Mouse (Mus musculus) neural tube, embryonic 14.5 days (tissue): ENCODE data around the gene Myo19. TPM values are rescaled to one million over a fixed set of nuclear protein-coding genes. Genes with fewer than 3 reads are reported as not detected.
"Not testable (repeated sequence)": the region's sequence is repeated elsewhere in the genome, so short reads cannot be mapped to it uniquely, and the experiment has no call there.

ENCODE experiments used
- ATAC-seq: fragments of 200-750 bp; cut with Nextera tagmentation; 2 replicates; pipeline ENCODE4 v1.8.0; 2017; ENCODE audit warnings: low read depth, mild to moderate bottlenecking, moderate TSS enrichment, moderate library complexity
- H3K27ac ChIP-seq: fragments of 300-500 bp; sonication (generic); 2 replicates; pipeline ENCODE4 v1.5.1; 2014; ENCODE audit warnings: low read depth, mild to moderate bottlenecking, control low read depth, low read length, moderate library complexity, mixed read lengths
- H3K27me3 ChIP-seq: fragments of 300-500 bp; sonication (generic); 2 replicates; pipeline ENCODE4 v1.6.1; 2014; ENCODE audit warnings: low read length; ENCODE audit not compliant: control insufficient read depth, insufficient read depth
- H3K36me3 ChIP-seq: fragments of 300-500 bp; sonication (generic); 2 replicates; pipeline ENCODE4 v1.6.1; 2014; ENCODE audit warnings: low read length, mixed read lengths; ENCODE audit not compliant: control insufficient read depth, insufficient read depth
- H3K4me1 ChIP-seq: fragments of 300-500 bp; sonication (generic); 2 replicates; pipeline ENCODE4 v1.6.1; 2014; ENCODE audit warnings: low read length; ENCODE audit not compliant: control insufficient read depth, insufficient read depth
- H3K4me2 ChIP-seq: fragments of 300-500 bp; sonication (generic); 2 replicates; pipeline ENCODE4 v1.6.1; 2014; ENCODE audit warnings: mild to moderate bottlenecking, low read depth, low read length, control low read depth
- H3K4me3 ChIP-seq: fragments of 300-500 bp; sonication (generic); 2 replicates; pipeline ENCODE4 v1.5.1; 2014; ENCODE audit warnings: low read depth, low read length, control low read depth, mixed read lengths
- H3K9ac ChIP-seq: fragments of 300-500 bp; sonication (generic); replicated peaks from 2 replicates; pipeline ENCODE4 v1.6.1; 2014; ENCODE audit warnings: low read depth, mild to moderate bottlenecking, control low read depth, low read length, mixed read lengths
- H3K9me3 ChIP-seq: fragments of 300-500 bp; sonication (generic); 2 replicates; pipeline ENCODE4 v1.6.1; 2016; ENCODE audit warnings: low read length; ENCODE audit not compliant: control insufficient read depth
- WGBS: fragments of 180-500 bp; shearing (Covaris S2); extraction: QIAGEN DNeasy Blood & Tissue Kit; methylation state at CpG from one replicate; pipeline ENCODE4 v1.1.7; 2014; 5-methylcytosine and 5-hydroxymethylcytosine counted together
- polyA plus RNA-seq: library from polyadenylated mRNA; unstranded; fragments of >200 nt; fragmentation: Nextera tagmentation; extraction: Ambion mirVana; gene quantifications from 2 replicates; pipeline ENCODE4 v1.2.1, GENCODE M21; 2014

Gene Myo19
- polyA plus RNA-seq, 1 experiment from 2014 or later, result 6.4 TPM

DNA sequence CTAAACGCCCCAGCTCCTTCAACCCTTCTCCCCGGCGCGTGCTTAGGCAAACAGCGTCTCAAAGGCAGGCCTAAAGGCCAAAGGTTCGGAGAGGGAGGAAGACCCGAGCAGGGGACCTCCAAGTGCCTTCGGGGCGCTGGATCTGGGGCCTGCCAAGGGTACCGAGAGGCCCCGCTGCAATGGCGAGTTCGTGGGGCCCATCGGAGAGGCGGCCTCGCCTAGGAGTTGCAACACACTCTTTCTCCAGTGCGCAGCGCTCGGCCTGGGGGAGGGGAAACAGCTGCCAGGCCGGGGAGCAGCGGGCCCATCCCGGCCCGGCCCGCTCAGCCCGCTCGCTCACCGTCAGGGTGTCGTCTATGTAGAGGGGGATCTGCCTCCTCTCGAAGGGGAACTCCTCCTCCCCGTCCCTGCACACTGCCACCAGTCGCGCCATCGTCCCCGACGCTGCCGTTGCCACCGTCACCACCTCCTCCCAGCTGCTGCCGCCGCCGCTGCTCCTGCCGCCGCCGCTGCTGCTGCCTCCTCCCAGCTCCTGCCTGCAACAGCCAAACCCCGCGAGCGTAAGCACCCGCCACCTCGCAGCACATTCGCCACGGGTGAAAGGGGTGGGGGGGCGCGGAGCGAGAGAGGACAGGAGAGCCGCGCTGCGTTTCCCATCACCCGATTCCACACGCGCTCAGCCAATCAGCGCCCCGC lies 10.3 kb upstream of the Myo19 start:
- Histone ChIP-seq H3K4me1 (peaks cover 17% of the 10 kb centered on the region), H3K27ac (peak overlapping the region; percentile 91), H3K36me3 (no peaks in the 10 kb centered on the region), H3K4me3 (peak overlapping the region; percentile 90), H3K4me2 (peak overlapping the region; percentile 91), H3K9me3 (no peaks in the 10 kb centered on the region), H3K27me3 (no peaks in the 10 kb centered on the region), H3K9ac (peak overlapping the region; percentile 88)
- WGBS, result under 1% methylated on average over 56 of the region's 61 CpGs
- ATAC-seq, result peak; percentile 89

DNA sequence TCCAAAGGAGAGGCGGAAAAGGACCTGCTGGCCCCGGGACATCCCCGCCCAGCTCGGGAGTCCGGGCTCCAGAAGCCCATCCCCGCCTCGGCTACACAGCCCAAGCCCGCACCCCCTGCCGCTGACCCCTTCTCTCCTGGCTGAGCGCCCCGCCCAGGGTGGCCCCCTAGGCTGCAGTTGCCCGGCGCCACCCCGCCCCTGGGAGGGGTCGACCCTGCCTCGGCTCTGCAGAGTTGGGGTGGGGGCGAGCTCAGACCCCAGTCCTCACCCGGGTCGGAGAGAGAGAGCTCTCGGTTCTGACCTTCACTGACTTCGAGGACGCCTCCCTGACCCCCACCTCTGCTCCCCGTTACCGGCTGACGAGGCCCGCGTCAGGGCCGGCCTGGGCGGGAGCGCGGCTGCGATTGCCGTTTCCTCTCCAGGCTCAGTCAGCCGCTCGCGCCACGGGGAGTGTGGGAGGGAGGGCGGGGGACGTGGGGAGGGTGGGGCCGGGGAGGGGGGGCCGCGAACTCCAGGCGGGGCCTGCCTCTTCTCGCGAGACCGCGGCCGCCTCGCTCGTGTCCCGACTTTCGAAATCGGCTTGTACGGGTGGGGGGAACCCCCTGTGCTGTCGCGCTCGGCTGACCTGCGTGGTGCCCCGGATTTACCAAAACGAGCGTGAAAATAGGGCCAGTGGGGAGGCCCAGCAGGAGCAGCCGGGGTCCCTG lies 9.5 kb upstream of the Myo19 start, which contains the start of gene Ggnbp2:
TSS of gene Ggnbp2 (minus strand) at position 481 of the 707 bp plus-strand sequence.
- Histone ChIP-seq H3K4me1 (peaks cover 17% of the 10 kb centered on the region), H3K27ac (peak within 1 kb of the TSS; percentile 99), H3K36me3 (no peaks in the 10 kb centered on the region), H3K27me3 (no peaks in the 10 kb centered on the region), H3K4me3 (peak within 1 kb of the TSS; percentile 90), H3K9ac (peak within 1 kb of the TSS; percentile 92), H3K9me3 (no peaks in the 10 kb centered on the region), H3K4me2 (peak within 1 kb of the TSS; percentile 91)
- WGBS, result under 1% methylated on average over 39 of the region's 62 CpGs
- ATAC-seq, result peak; percentile 89

DNA sequence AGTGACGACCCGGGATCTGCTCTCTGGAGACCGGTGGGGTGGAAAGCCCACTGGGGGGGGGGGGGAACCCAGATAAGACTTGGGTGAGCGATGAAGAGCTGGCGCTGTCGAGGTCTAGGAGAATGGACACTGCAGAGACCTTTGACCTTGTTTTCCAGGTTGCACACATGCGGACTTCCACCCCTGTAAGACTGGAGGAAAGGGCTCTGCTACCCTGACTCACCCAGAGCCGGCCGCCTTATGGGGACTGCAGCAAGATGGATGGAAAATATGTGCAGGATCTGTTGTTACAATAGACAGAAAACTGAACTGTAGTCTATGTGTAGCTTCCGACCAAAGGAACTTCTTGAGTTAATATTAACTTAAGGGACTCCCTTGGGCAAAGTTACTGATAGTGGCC lies 8.9 kb upstream of the Myo19 start:
- peak overlapping the region; percentile 92 for H3K9ac ChIP-seq
- H3K4me1 ChIP-seq, result peaks cover 17% of the 10 kb centered on the region
- WGBS, result 3% methylated on average over 10 of the region's 10 CpGs
- no peaks in the 10 kb centered on the region for H3K27me3 ChIP-seq
- peak; percentile 55 for ATAC-seq
- H3K36me3 ChIP-seq, result no peaks in the 10 kb centered on the region
- H3K4me3 ChIP-seq, result peak overlapping the region; percentile 90
- H3K4me2 ChIP-seq, result peak overlapping the region; percentile 84
- H3K27ac ChIP-seq, result peak overlapping the region; percentile 99
- no peaks in the 10 kb centered on the region for H3K9me3 ChIP-seq

DNA sequence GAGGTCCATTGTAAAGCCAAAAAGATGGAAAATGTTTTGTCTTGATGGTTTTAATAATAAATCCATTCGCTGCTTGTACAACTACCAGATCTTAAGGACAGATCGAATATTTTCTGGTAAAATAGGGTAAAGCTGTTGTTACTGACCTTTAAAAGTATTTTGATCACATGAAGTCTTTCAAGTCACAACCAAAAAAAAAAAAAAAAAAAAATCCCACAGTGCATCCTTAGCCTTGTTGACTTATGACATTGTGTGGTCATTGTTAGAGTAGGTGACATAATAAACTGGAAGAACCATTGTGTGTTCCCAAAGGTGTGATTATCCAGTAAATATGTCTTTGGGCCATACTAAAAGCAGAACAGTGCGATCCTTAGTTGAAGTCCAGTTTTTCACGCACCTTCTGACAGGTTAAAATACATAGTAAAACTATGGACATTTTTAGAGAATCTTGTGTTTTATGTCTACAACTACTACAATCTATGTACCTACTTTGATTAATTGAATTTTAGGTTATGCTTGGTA lies 8.3 kb upstream of the Myo19 start:
- Histone ChIP-seq H3K27me3 (no peaks in the 10 kb centered on the region), H3K9ac (peak overlapping the region; percentile 92), H3K4me2 (peak overlapping the region; percentile 84), H3K9me3 (no peaks in the 10 kb centered on the region), H3K4me3 (peak overlapping the region; percentile 90), H3K4me1 (peaks cover 17% of the 10 kb centered on the region), H3K36me3 (no peaks in the 10 kb centered on the region), H3K27ac (peak overlapping the region; percentile 99)
- WGBS, result 71% methylated on average over 4 of the region's 4 CpGs
- ATAC-seq, result no peak

DNA sequence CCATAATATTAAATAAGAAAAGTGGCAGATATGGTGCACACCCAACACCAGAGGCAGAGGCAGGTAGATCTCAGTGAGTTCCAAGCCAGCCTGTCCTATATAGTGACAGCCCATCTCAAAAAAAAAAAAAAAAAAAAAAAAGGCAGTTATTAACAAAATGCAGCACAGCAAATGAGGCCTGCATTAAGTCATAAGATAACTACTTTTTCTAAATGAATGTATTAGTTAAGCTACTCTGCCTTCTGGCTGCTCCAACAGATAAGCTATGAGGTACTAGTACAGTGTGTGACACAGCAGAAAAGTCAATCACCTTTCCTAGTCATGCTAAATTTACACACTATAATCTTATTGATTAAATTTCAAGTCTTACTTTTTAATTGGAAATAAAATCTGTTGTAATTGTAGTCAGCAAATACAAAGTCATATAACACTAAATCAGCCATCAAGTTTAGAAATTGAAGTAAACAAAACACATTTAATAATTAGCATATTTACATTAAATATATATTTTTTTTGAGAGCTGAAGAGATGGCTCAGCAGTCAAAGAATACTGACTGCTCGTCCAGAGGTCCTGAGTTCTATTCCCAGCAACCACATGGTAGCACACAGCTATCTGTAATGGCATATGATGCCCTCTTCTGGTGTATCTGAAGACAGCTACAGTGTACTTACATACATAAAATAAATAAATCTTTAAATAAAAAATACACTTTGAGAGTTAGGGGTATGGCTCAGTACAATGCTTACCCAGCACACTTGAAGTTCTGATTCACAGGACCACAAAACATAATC lies 6.7 kb upstream of the Myo19 start:
- ATAC-seq, result no peak
- Histone ChIP-seq H3K4me3 (no peak overlapping the region), H3K9ac (no peak overlapping the region), H3K4me2 (no peak overlapping the region), H3K27me3 (no peaks in the 10 kb centered on the region), H3K9me3 (no peaks in the 10 kb centered on the region), H3K36me3 (no peaks in the 10 kb centered on the region), H3K27ac (no peak overlapping the region), H3K4me1 (peaks cover 11% of the 10 kb centered on the region)
- 77% methylated on average over 1 of the region's 1 CpGs for WGBS

DNA sequence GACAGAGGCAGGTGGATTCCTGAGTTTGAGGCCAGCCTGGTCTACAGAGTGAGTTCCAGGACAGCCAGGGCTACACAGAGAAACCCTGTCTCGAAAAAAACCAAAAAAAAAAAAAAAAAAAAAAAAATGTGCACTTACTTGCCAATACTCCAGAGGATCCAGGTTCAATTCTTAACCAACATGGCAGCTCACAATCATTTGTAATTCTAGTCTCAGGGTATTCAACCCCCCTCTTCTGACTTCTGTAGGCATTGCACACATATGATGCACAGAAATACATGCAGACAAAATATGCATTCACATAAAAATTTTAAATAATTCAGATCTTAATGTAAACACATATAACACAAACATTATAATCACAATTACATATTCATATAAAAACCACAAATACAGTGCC lies 3.9 kb upstream of the Myo19 start:
- ATAC-seq, H3K9me3 ChIP-seq, H3K27ac ChIP-seq, H3K4me3 ChIP-seq, H3K9ac ChIP-seq, H3K4me2 ChIP-seq, H3K36me3 ChIP-seq, H3K27me3 ChIP-seq: not testable (repeated sequence)
- H3K4me1 ChIP-seq, result peaks cover 14% of the 10 kb centered on the region
- WGBS, result no CpG with 5 or more reads among the region's 1 CpGs

DNA sequence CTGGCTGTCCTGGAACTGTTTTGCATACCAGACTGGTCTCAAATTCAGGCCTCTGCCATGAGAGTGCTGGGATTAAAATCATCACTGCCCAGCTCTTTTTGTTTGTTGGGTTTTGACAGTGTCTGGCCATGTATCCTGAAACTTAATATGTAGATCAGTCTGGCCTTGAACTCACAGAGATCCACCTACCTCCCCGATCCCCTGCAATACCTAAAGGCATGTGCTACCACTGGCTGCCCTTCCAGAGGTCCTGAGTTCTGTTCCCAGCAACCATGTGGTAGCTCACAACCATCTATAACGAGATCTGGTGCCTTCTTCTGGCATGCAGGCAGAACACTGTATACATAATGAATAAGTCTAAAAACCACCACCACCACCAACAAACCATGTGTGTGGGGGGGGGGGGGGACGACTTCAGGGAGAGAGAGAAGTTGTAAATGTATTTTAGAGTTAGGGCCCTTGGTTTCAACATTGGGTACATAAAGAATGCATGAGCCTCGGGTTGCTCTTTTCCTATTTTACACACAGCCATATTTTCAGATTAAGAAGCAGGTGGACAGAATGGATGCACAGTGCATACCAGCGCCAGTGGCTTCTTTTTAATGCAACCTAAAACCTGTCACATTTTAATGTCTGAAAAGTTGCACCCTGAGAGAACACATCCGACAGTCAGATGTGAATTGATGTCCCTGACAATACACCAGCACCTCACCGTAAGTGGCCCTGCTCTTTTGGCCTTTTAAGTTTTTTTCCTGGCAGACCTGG lies 759 bp upstream of the Myo19 start:
- Histone ChIP-seq H3K4me1 (peaks cover 13% of the 10 kb centered on the region), H3K27ac (peak overlapping the region; percentile 78; the same call in 1 of the 2 replicates), H3K36me3 (peaks cover 5% of the 10 kb centered on the region; the same call in 1 of the 2 replicates), H3K27me3 (no peaks in the 10 kb centered on the region), H3K4me3 (peak overlapping the region; percentile 93), H3K9ac (peak overlapping the region; percentile 77), H3K4me2 (peak overlapping the region; percentile 85), H3K9me3 (no peaks in the 10 kb centered on the region)
- WGBS, result 23% methylated on average over 7 of the region's 7 CpGs
- no peak for ATAC-seq

DNA sequence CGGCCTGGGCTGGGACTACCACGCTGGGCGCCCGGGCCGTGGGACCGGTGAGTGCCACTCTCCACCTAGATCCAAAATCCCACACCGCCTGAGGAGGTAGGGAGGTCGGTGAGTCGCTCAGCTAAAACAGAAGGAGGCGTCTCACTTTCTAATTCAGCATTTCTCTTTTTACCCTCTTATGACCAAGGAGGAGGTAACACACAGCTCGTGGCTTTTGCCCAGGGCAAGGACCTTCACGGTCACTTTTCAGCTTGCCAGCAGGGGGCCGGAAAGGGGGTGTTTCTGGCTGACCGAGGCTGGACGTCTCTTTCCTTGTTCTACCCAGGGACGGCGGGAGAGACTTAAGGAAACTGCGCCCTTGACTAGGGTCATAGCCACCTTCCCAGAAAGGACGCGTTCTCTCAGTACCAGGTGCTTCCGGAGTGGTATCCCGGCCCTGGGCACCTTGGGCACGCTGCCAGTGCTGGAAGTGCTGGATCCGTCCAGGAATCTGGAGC lies 565 bp downstream of the Myo19 start:
- Histone ChIP-seq H3K9ac (peak overlapping the region; percentile 77), H3K36me3 (peaks cover 11% of the 10 kb centered on the region), H3K9me3 (no peaks in the 10 kb centered on the region), H3K27ac (peak overlapping the region; percentile 78), H3K4me1 (peaks cover 13% of the 10 kb centered on the region), H3K4me3 (peak overlapping the region; percentile 93), H3K27me3 (no peaks in the 10 kb centered on the region), H3K4me2 (peak overlapping the region; percentile 85)
- WGBS, result 0% methylated on average over 24 of the region's 24 CpGs
- ATAC-seq, result peak; percentile 35; the same call in 1 of the 2 replicates
